Mouse (Mus musculus) CD8-positive naive resting alpha-beta T cell, adult 2 months (primary cell): ENCODE data around the gene Gas2l3.
A peak's percentile ranks its signal among the peaks of the same experiment; 100 is the strongest.

Source experiments
- DNase-seq, 2 experiments: peaks; one replicate each; pipeline ENCODE4 v3.0.0; 2022; ENCODE audit warnings: low read depth in 2 of 2, low spot score in 2 of 2

Gas2l3 gene

DNA sequence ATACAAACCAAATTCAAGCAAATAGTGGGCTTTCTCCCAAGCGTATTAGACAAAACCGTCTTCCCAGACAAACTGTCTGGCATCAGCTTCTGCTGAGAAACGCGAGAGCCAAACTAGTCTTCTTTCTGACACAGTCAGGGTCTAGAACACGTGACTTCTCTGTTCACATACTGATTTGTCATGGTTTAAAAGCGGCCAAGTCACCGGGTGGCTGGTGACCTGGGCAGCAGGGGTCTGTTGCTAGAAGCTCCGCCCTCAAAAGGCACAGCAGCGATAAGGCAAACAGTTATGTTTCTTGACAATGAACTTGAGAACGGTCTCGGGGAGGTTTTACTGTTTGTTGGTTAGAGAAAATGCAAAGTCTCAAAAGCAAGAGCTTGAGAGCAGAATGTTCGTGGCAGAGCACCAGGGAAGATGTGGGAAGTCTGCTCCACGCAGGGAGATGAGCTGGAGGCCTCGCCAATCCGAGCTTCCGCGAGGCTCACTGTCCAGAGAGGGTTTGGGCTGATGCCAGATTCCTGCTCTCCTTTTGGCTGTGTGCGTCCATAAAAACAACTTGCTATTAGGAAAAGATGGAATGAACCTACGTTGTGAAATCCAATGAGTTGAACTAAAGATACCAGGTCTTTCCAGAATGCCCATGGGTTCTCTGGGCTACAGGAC, 43.0 kb downstream of the Gas2l3 start:
- DNase-seq: no peak

DNA sequence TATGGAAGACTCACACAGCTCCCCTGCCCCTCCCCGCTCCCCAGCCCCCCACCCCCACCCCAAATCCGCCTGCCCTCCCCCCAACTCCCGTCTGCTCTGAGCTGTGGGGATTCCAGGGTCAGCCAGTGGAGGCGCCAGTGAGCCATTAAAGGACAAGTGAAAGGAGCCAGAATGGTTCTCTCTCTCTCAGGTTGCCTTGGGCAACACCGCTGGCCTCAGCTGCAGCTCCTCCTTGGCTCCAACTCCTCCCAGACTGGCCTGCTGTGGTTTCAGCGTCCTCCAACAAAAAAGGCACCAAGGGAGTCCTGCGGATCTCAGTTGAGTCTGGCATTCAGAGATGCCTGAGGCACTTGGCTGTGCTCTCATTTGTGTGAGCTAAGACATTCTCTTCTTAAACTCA, 47.9 kb downstream of the Gas2l3 start:
- peak in 1 of 2 experiments; percentile 4 for DNase-seq

DNA sequence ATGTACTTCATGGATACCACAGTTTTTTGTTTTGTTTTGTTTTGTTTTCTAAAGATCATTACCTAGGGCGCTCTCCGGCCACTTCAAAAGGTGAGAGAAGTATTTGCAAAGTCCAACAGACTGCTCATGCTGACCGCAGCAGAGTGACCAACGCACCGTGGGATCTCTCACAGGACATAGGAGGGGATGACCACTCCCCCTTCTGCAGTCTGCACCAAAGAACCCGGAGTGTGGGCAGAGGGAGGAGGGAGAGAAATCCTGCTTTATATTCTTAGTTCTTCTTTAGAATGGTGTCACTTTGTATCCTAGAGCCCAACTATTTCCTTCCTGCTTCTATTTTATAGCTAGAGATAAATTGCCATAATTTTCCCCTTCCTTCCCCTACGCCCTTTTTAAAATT, 48.4 kb downstream of the Gas2l3 start:
- DNase-seq: no peak

DNA sequence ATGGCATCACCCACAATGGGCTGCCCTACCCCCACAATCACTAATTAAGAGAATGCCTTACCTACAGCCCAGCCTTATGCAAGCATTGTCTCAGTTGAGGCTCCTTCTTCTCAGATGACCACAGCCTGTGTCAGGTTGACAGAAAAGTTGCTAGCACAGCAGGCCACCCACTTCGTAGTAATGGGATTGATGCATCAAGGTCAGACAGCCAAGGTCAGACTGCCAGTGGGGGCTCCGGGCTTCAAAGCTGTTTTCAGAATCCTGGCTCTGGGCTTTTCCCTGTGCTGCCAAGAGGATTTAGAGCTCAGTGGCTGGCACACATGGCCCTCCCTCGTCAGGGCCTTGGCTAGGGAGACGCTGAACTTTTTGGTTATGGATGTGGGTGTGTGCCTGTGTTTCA, 51.1 kb downstream of the Gas2l3 start:
- DNase-seq: no peak

- no peak for DNase-seq
Observed at GRCm38 (mm10) chr10:89391571-89392163, 52.1 kb downstream of the Gas2l3 start.

- DNase-seq: no peak
Observed at GRCm38 (mm10) chr10:89386461-89386860, 57.3 kb downstream of the Gas2l3 start.

- peak; percentile 41 to 57 for DNase-seq
Observed at GRCm38 (mm10) chr10:89383462-89383861, 60.3 kb downstream of the Gas2l3 start.

GRCm38 (mm10) chr10:89377750-89378149, 66.0 kb downstream of the Gas2l3 start:
- DNase-seq: no peak

- DNase-seq: no peak
Observed at GRCm38 (mm10) chr10:89370051-89370450, 73.7 kb downstream of the Gas2l3 start.

- no peak for DNase-seq
Observed at GRCm38 (mm10) chr10:89358933-89359332, 84.8 kb downstream of the Gas2l3 start.
